In the genomic region with DNA sequence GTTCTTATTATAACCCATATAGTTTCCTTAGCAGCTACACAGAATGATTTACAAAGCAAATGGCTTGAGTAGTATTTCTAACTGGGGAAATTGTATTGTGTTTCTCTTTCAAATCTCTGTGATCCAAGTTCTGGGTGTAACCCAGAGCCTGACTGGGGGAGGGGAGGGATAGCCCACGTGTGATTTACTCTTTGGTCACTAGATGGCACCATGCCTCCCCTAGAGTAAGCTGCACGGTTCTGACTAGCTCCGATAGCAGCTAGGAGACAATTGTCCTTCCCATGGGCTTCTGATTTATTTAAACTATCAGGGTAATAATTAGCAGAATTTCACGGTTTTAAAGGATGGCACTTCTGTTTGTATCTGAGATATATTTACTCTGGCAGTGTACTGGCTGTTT, we compare ENCODE assay signal across 8 mouse cellular contexts.
DNase-seq lines count a peak whose midpoint lies in the region; ATAC-seq and TF ChIP-seq lines count a peak whose summit lies in the region.

No protein-coding gene starts in this region.

- H3K4me3 ChIP-seq in E14TG2a.4 (replicated peaks; ENCODE audit: low read length), result no peak overlapping the region
- no peak overlapping the region for H3K4me3 ChIP-seq in liver, embryonic 13.5 days (replicated peaks)
- no peak overlapping the region for H3K4me3 ChIP-seq in neural tube, embryonic 11.5 days (ENCODE audit: low read depth, low read length)
- no peak overlapping the region for H3K4me3 ChIP-seq in stomach, embryonic 16.5 days (replicated peaks; ENCODE audit: low read length)

- peaks cover 23% of the 10 kb centered on the region for H3K4me1 ChIP-seq in E14TG2a.4 (replicated peaks; ENCODE audit: low read depth, low read length)
- no peaks in the 10 kb centered on the region for H3K4me1 ChIP-seq in liver, embryonic 13.5 days (replicated peaks)
- no peaks in the 10 kb centered on the region for H3K4me1 ChIP-seq in neural tube, embryonic 11.5 days (ENCODE audit: control insufficient read depth, insufficient read depth, low read length)
- no peaks in the 10 kb centered on the region for H3K4me1 ChIP-seq in stomach, embryonic 16.5 days (ENCODE audit: control insufficient read depth, insufficient read depth, low read length)

- H3K27ac ChIP-seq in liver, embryonic 13.5 days, result no peak overlapping the region
- H3K27ac ChIP-seq in neural tube, embryonic 11.5 days (ENCODE audit: low read depth, low read length), result no peak overlapping the region
- no peak overlapping the region for H3K27ac ChIP-seq in stomach, embryonic 16.5 days (ENCODE audit: low read length)

- intact Hi-C loops in heart, postnatal 14 days (cut with DNase I), result loop anchor here (1.0 to 10.0 kb wide), 6 partner anchors 99 to 391 kb away; no protein-coding TSS in a partner anchor

- TF ChIP-seq CTCF in E14TG2a.4 (conservative IDR thresholded peaks at IDR 0.05; ENCODE audit: low read length), result peak; percentile 85
- peak; percentile 88 for TF ChIP-seq CTCF in brain, embryonic 14.5 days (IDR thresholded peaks at IDR 0.05; ENCODE audit: borderline replicate concordance, extremely low read depth, insufficient read depth, insufficient read length)

- H3K4me2 ChIP-seq in liver, embryonic 13.5 days, result no peak overlapping the region
- no peak overlapping the region for H3K4me2 ChIP-seq in neural tube, embryonic 11.5 days (ENCODE audit: low read depth)
- no peak overlapping the region for H3K4me2 ChIP-seq in stomach, embryonic 16.5 days (ENCODE audit: low read depth, low read length)

- DNase-seq in brain, embryonic 14.5 days (ENCODE audit: low read depth), result peak; percentile 91
- DNase-seq in fibroblast of lung, adult 2 months (ENCODE audit: low read depth), result peak; percentile 50
- peak; percentile 65 to 83 for DNase-seq in heart, postnatal 14 days
- DNase-seq in kidney, postnatal 36 days, result peak; percentile 77 to 79
- peak; percentile 11 for DNase-seq in liver, embryonic 13.5 days
- DNase-seq in neural tube, embryonic 11.5 days (ENCODE audit: low spot score), result peak; percentile 78

- WGBS in liver, embryonic 13.5 days (ENCODE audit: insufficient replicate concordance), result 5% methylated on average over 4 of the region's 4 CpGs
- 3% methylated on average over 4 of the region's 4 CpGs for WGBS in neural tube, embryonic 11.5 days
- WGBS in stomach, embryonic 16.5 days, result 2% methylated on average over 4 of the region's 4 CpGs

- no peaks in the 10 kb centered on the region for H3K36me3 ChIP-seq in E14TG2a.4 (ENCODE audit: insufficient read depth, low read length)
- no peaks in the 10 kb centered on the region for H3K36me3 ChIP-seq in liver, embryonic 13.5 days
- no peaks in the 10 kb centered on the region for H3K36me3 ChIP-seq in neural tube, embryonic 11.5 days (ENCODE audit: control insufficient read depth, insufficient read depth, low read length)
- no peaks in the 10 kb centered on the region for H3K36me3 ChIP-seq in stomach, embryonic 16.5 days (ENCODE audit: control insufficient read depth, insufficient read depth, low read length)

- TF ChIP-seq POLR2A in brain, embryonic 14.5 days (IDR thresholded peaks at IDR 0.05; ENCODE audit: borderline replicate concordance, extremely low read depth, insufficient read depth, insufficient read length, poor library complexity, severe bottlenecking), result no peak

- H3K9ac ChIP-seq in liver, embryonic 13.5 days, result no peak overlapping the region
- H3K9ac ChIP-seq in neural tube, embryonic 11.5 days (ENCODE audit: low read length), result no peak overlapping the region
- no peak overlapping the region for H3K9ac ChIP-seq in stomach, embryonic 16.5 days (ENCODE audit: low read length)

- H3K9me3 ChIP-seq in E14TG2a.4 (ENCODE audit: low read length), result no peaks in the 10 kb centered on the region
- no peaks in the 10 kb centered on the region for H3K9me3 ChIP-seq in liver, embryonic 13.5 days (replicated peaks)
- H3K9me3 ChIP-seq in neural tube, embryonic 11.5 days (ENCODE audit: control insufficient read depth, low read length), result no peaks in the 10 kb centered on the region
- H3K9me3 ChIP-seq in stomach, embryonic 16.5 days (replicated peaks; ENCODE audit: control insufficient read depth, low read length), result no peaks in the 10 kb centered on the region

- no peaks in the 10 kb centered on the region for H3K27me3 ChIP-seq in E14TG2a.4 (ENCODE audit: insufficient read depth, low read length)
- no peaks in the 10 kb centered on the region for H3K27me3 ChIP-seq in liver, embryonic 13.5 days
- H3K27me3 ChIP-seq in neural tube, embryonic 11.5 days (ENCODE audit: control insufficient read depth, insufficient read depth, low read length), result no peaks in the 10 kb centered on the region
- no peaks in the 10 kb centered on the region for H3K27me3 ChIP-seq in stomach, embryonic 16.5 days (ENCODE audit: control insufficient read depth, insufficient read depth, low read length)

- peak; percentile 58; the same call in 1 of the 2 replicates for ATAC-seq in liver, embryonic 13.5 days (ENCODE audit: low read depth)
- peak; percentile 88 for ATAC-seq in neural tube, embryonic 11.5 days (ENCODE audit: insufficient read depth, low FRiP score, low TSS enrichment)
- ATAC-seq in stomach, embryonic 16.5 days (ENCODE audit: insufficient read depth, low FRiP score), result peak; percentile 85

Comparison
In these comparisons a context has a peak if more than half of its experiments do, and no peak if none do; other contexts are left out.
1. DNase-seq: peak in every context shown above with its lines; median percentile 91 in brain, embryonic 14.5 days; 78 in kidney, postnatal 36 days; 78 in neural tube, embryonic 11.5 days; 74 in heart, postnatal 14 days; 50 in fibroblast of lung, adult 2 months; 11 in liver, embryonic 13.5 days.